Mouse (Mus musculus): ENCODE results near the gene Pde7b. TPM values are rescaled to one million over a fixed set of nuclear protein-coding genes. Genes with fewer than 3 reads are reported as not detected.

Gene Pde7b
- polyA plus RNA-seq, 2 experiments = 0.22 to 0.39 TPM

DNA sequence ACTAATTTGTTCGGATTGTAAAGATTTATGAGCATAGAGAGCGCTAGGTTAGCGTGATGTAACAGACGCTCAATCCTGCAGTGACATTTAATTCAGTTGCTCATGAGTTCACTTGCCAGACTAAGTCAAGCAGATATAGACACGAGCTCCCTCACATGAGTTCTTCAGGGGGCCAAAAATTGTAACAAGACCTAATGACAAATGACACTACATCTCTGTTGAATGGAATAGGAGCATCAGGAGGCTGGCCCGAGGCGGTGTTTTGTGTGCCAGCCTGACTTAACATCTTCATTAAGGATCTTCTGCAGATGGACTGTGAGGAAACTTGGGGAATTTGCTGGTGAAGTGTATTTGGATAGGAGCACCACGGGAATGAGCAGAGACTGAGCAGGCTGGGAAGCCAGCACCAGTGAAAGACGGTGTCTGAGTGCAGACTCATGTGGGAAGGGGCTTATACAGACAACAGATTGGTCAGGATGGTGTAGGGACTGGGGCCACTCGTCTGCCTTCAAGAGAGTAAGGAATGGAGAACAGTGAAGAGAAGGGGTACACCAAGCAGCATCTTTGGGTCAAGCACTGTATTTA lies 303.5 kb downstream of the Pde7b start:
- H3K4me2 ChIP-seq (ENCODE audit: low read depth) = no peak overlapping the region
- no peaks in the 10 kb centered on the region for H3K4me1 ChIP-seq (replicated peaks; ENCODE audit: control insufficient read depth in 2 of 2, insufficient read depth in 2 of 2, low read length in 1 of 2)
- no peak overlapping the region for H3K27ac ChIP-seq
- DNase-seq (ENCODE audit: low read depth in 3 of 3, low spot score in 3 of 3) (no peak), ATAC-seq (ENCODE audit: insufficient read depth) (no peak)
- no peaks in the 10 kb centered on the region for H3K36me3 ChIP-seq (replicated peaks; ENCODE audit: control insufficient read depth, insufficient read depth, low read depth)
- H3K4me3 ChIP-seq (ENCODE audit: insufficient read depth in 1 of 2, low read depth in 2 of 2, low read length in 2 of 2) = no peak overlapping the region
- H3K9me3 ChIP-seq (ENCODE audit: control insufficient read depth, low read length) = no peaks in the 10 kb centered on the region
- TF ChIP-seq EP300 (IDR thresholded peaks at IDR 0.05; ENCODE audit: low read depth) (no peak), CTCF (IDR thresholded peaks at IDR 0.05; ENCODE audit: low read depth) (no peak)
- H3K27me3 ChIP-seq (ENCODE audit: control insufficient read depth, insufficient read depth, low read length) = no peaks in the 10 kb centered on the region
- WGBS (ENCODE audit: insufficient replicate concordance) = 68% methylated on average over 10 of the region's 10 CpGs
- H3K9ac ChIP-seq (replicated peaks) = no peak overlapping the region

GRCm38 (mm10) chr10:20420296-20420695 lies 304.6 kb downstream of the Pde7b start:
- 16% methylated on average over 7 of the region's 7 CpGs for WGBS (ENCODE audit: insufficient replicate concordance)
- no peaks in the 10 kb centered on the region for H3K4me1 ChIP-seq (replicated peaks; ENCODE audit: control insufficient read depth in 2 of 2, insufficient read depth in 2 of 2, low read length in 1 of 2)
- TF ChIP-seq CTCF (IDR thresholded peaks at IDR 0.05; ENCODE audit: low read depth) (no peak), EP300 (IDR thresholded peaks at IDR 0.05; ENCODE audit: low read depth) (no peak)
- ATAC-seq (ENCODE audit: insufficient read depth) = no peak
- H3K9me3 ChIP-seq (ENCODE audit: control insufficient read depth, low read length) = no peaks in the 10 kb centered on the region
- no peak overlapping the region for H3K4me2 ChIP-seq (ENCODE audit: low read depth)
- H3K36me3 ChIP-seq (replicated peaks; ENCODE audit: control insufficient read depth, insufficient read depth, low read depth) = no peaks in the 10 kb centered on the region
- no peak overlapping the region for H3K27ac ChIP-seq
- no peaks in the 10 kb centered on the region for H3K27me3 ChIP-seq (ENCODE audit: control insufficient read depth, insufficient read depth, low read length)
- H3K9ac ChIP-seq (replicated peaks) = no peak overlapping the region
- DNase-seq (ENCODE audit: low read depth in 3 of 3, low spot score in 3 of 3) = no peak
- H3K4me3 ChIP-seq (ENCODE audit: insufficient read depth in 1 of 2, low read depth in 2 of 2, low read length in 2 of 2) = no peak overlapping the region

- no peak for DNase-seq (ENCODE audit: low read depth in 3 of 3, low spot score in 3 of 3)
- H3K36me3 ChIP-seq (replicated peaks; ENCODE audit: control insufficient read depth, insufficient read depth, low read depth) = no peaks in the 10 kb centered on the region
- 64% methylated on average over 10 of the region's 10 CpGs for WGBS (ENCODE audit: insufficient replicate concordance)
- TF ChIP-seq EP300 (IDR thresholded peaks at IDR 0.05; ENCODE audit: low read depth) (no peak), CTCF (IDR thresholded peaks at IDR 0.05; ENCODE audit: low read depth) (no peak)
- no peaks in the 10 kb centered on the region for H3K27me3 ChIP-seq (ENCODE audit: control insufficient read depth, insufficient read depth, low read length)
- H3K4me2 ChIP-seq (ENCODE audit: low read depth) = no peak overlapping the region
- ATAC-seq (ENCODE audit: insufficient read depth) = no peak
- no peaks in the 10 kb centered on the region for H3K4me1 ChIP-seq (replicated peaks; ENCODE audit: control insufficient read depth in 2 of 2, insufficient read depth in 2 of 2, low read length in 1 of 2)
- no peak overlapping the region for H3K9ac ChIP-seq (replicated peaks)
- H3K4me3 ChIP-seq (ENCODE audit: insufficient read depth in 1 of 2, low read depth in 2 of 2, low read length in 2 of 2) = no peak overlapping the region
- H3K9me3 ChIP-seq (ENCODE audit: control insufficient read depth, low read length) = no peaks in the 10 kb centered on the region
- no peak overlapping the region for H3K27ac ChIP-seq
Observed at GRCm38 (mm10) chr10:20418856-20419219, 306.0 kb downstream of the Pde7b start.

DNA sequence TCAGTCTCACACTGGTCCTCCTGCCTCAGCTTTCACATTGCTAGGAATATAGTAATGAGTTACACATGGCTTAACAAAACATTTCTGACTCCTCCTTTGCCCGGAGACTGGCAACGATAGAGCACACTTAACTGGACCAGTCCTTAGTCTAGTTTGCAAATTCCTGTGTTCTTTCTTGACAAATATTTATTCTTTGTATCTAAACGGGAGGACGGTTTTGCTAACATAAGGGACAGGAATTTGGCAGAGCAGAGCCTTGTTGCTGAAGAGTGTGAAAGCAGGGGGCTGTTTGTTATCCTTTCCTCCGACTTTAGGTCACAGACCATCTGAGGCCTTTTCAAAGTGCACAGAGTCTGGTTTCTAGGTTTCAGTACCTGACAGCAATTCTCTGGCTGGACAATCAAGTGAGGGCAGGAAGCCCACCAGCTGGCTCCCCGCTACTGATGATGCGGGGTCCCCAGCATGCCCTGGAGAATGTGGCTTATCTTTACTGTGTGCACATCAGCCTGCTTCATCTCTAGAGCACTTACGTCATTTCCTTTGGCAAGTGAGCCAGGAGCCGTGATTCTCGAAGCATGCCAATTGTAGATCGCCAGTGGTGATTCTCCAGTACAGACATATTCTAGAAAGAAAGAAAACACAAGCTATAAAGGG lies 306.5 kb downstream of the Pde7b start:
- no peak overlapping the region for H3K4me3 ChIP-seq (ENCODE audit: insufficient read depth in 1 of 2, low read depth in 2 of 2, low read length in 2 of 2)
- ATAC-seq (ENCODE audit: insufficient read depth) = no peak
- WGBS (ENCODE audit: insufficient replicate concordance) = 49% methylated on average over 11 of the region's 11 CpGs
- no peak for TF ChIP-seq EP300 (IDR thresholded peaks at IDR 0.05; ENCODE audit: low read depth)
- no peak for TF ChIP-seq CTCF (IDR thresholded peaks at IDR 0.05; ENCODE audit: low read depth)
- H3K4me2 ChIP-seq (ENCODE audit: low read depth) = no peak overlapping the region
- H3K27ac ChIP-seq = no peak overlapping the region
- no peaks in the 10 kb centered on the region for H3K36me3 ChIP-seq (replicated peaks; ENCODE audit: control insufficient read depth, insufficient read depth, low read depth)
- no peaks in the 10 kb centered on the region for H3K27me3 ChIP-seq (ENCODE audit: control insufficient read depth, insufficient read depth, low read length)
- H3K9ac ChIP-seq (replicated peaks) = no peak overlapping the region
- no peak for DNase-seq (ENCODE audit: low read depth in 3 of 3, low spot score in 3 of 3)
- H3K4me1 ChIP-seq (replicated peaks; ENCODE audit: control insufficient read depth in 2 of 2, insufficient read depth in 2 of 2, low read length in 1 of 2) = no peaks in the 10 kb centered on the region
- no peaks in the 10 kb centered on the region for H3K9me3 ChIP-seq (ENCODE audit: control insufficient read depth, low read length)

DNA sequence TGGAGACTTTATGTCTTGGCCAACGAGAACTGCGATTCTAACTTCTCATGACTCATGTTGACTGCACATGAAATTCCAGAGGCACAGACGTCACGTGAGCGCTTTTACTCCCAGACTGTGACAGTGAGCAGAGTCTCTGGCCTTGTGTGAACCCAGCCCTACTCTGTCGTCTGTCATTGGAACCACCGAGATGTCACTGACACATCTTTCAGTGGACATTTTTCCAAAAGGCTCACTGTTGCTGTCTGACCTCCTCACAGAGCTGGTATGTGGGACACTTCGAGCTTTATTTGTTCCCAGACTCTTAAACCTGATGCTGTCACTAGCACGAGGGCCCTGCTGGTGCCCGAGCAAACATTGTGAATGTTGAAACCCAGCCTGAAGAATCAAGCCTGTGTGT lies 315.7 kb downstream of the Pde7b start:
- no peaks in the 10 kb centered on the region for H3K4me1 ChIP-seq (replicated peaks; ENCODE audit: control insufficient read depth in 2 of 2, insufficient read depth in 2 of 2, low read length in 1 of 2)
- no peak overlapping the region for H3K27ac ChIP-seq
- H3K9ac ChIP-seq (replicated peaks) = no peak overlapping the region
- TF ChIP-seq CTCF (IDR thresholded peaks at IDR 0.05; ENCODE audit: low read depth) = no peak
- TF ChIP-seq EP300 (IDR thresholded peaks at IDR 0.05; ENCODE audit: low read depth) = no peak
- H3K9me3 ChIP-seq (ENCODE audit: control insufficient read depth, low read length) = no peaks in the 10 kb centered on the region
- no peak overlapping the region for H3K4me2 ChIP-seq (ENCODE audit: low read depth)
- WGBS (ENCODE audit: insufficient replicate concordance) = 71% methylated on average over 10 of the region's 10 CpGs
- no peaks in the 10 kb centered on the region for H3K36me3 ChIP-seq (replicated peaks; ENCODE audit: control insufficient read depth, insufficient read depth, low read depth)
- no peak for ATAC-seq (ENCODE audit: insufficient read depth)
- no peaks in the 10 kb centered on the region for H3K27me3 ChIP-seq (ENCODE audit: control insufficient read depth, insufficient read depth, low read length)
- H3K4me3 ChIP-seq (ENCODE audit: insufficient read depth in 1 of 2, low read depth in 2 of 2, low read length in 2 of 2) = no peak overlapping the region
- DNase-seq (ENCODE audit: low read depth in 3 of 3, low spot score in 3 of 3) = no peak
